Mouse (Mus musculus): ENCODE results near the gene Adgrb2.

GRCm38 (mm10) chr4:129981657-129982056 lies 3.0 kb upstream of the Adgrb2 start:
- TF ChIP-seq CTCF (IDR thresholded peaks at IDR 0.05; ENCODE audit: extremely low read depth, insufficient read depth, low read length): no peak
- TF ChIP-seq POLR2A (IDR thresholded peaks at IDR 0.05; ENCODE audit: extremely low read depth, insufficient read depth, low read length): no peak

All from cortical plate, adult 2 months (tissue).